Mouse (Mus musculus) hindbrain, postnatal 0 days (tissue): ENCODE results near the gene Pard6b. TPM values are rescaled to one million over a fixed set of nuclear protein-coding genes. Genes with fewer than 3 reads are reported as not detected.
"Not testable (repeated sequence)": the region's sequence is repeated elsewhere in the genome, so short reads cannot be mapped to it uniquely, and the experiment has no call there.

Experiments
- ATAC-seq: fragments of 200-750 bp; cut with Nextera tagmentation; 2 replicates; pipeline ENCODE4 v1.8.0; 2017; ENCODE audit warnings: mild to moderate bottlenecking, moderate TSS enrichment, moderate library complexity
- DNase-seq: peaks from one replicate; pipeline ENCODE4 v3.0.0-alpha.2; 2015; ENCODE audit warnings: low spot score
- H3K27ac ChIP-seq: fragments of 300-500 bp; sonication (generic); 2 replicates; pipeline ENCODE4 v1.5.1; 2014; ENCODE audit warnings: mild to moderate bottlenecking
- H3K27me3 ChIP-seq: fragments of 300-500 bp; sonication (generic); 2 replicates; pipeline ENCODE4 v1.6.1; 2014; ENCODE audit warnings: low read length, mixed read lengths; ENCODE audit not compliant: insufficient read depth
- H3K36me3 ChIP-seq: fragments of 300-500 bp; sonication (generic); 2 replicates; pipeline ENCODE4 v1.6.1; 2014; ENCODE audit warnings: low read length, mixed read lengths; ENCODE audit not compliant: insufficient read depth
- H3K4me1 ChIP-seq: fragments of 300-500 bp; sonication (generic); 2 replicates; pipeline ENCODE4 v1.6.1; 2014; ENCODE audit warnings: antibody characterized with exemption, low read length, mixed read lengths; ENCODE audit not compliant: insufficient read depth
- H3K4me2 ChIP-seq: fragments of 300-500 bp; sonication (generic); 2 replicates; pipeline ENCODE4 v1.6.1; 2014; ENCODE audit warnings: low read depth, mild to moderate bottlenecking, low read length, moderate library complexity, mixed read lengths
- H3K4me3 ChIP-seq: fragments of 300-500 bp; sonication (generic); 2 replicates; pipeline ENCODE4 v1.5.1; 2014; ENCODE audit warnings: low read length
- H3K9ac ChIP-seq: fragments of 300-500 bp; sonication (generic); replicated peaks from 2 replicates; pipeline ENCODE4 v1.6.1; 2014; ENCODE audit warnings: mild to moderate bottlenecking, low read length, moderate library complexity, mixed read lengths
- H3K9me3 ChIP-seq: fragments of 300-500 bp; sonication (generic); 2 replicates; pipeline ENCODE4 v1.6.1; 2016; ENCODE audit warnings: low read length, mixed read lengths
- CTCF ChIP-seq: IDR thresholded peaks from 2 replicates; pipeline ENCODE4 v1.5.1; 2016; ENCODE audit warnings: antibody characterized with exemption, control low read depth, low read depth
- WGBS: fragments of 180-500 bp; shearing (Covaris S2); extraction: QIAGEN DNeasy Blood & Tissue Kit; methylation state at CpG from one replicate; pipeline ENCODE4 v1.1.7; 2014; 5-methylcytosine and 5-hydroxymethylcytosine counted together
- polyA plus RNA-seq: library from polyadenylated mRNA; unstranded; fragments of >200 nt; fragmentation: Nextera tagmentation; extraction: Ambion mirVana; gene quantifications from 2 replicates; pipeline ENCODE4 v1.2.1, GENCODE M21; 2015
- total RNA-seq: library from RNA; depleted of rRNA; stranded (reverse); fragments of >200 nt; gene quantifications from 2 replicates; pipeline ENCODE4 v1.2.3, GENCODE M21; 2014

Gene Pard6b
- total and polyA plus RNA-seq, 2 experiments from 2014 or later, result 4.5 to 5.1 TPM

DNA sequence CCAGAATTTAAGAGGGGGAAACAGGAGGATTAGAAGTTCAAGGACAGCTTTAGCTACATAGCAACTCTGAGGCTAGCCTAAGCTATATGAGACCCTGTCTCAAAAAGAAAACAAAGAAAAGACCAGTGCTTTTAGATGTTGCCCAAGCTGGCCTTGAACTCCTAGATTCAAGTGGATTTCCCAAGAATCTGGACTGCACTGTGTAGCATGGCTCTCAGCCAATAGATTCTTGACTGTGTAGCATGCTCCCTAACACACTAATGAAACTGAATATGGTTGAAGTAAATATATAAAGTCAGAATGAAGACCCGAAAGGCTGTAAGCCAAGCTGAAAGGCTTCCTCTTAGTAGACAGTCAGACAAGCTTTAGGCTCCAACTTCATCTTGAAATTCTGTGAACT, 28.6 kb upstream of the Pard6b start:
- Histone ChIP-seq H3K9me3 (no peaks in the 10 kb centered on the region), H3K27ac (no peak overlapping the region), H3K4me2 (no peak overlapping the region), H3K9ac (no peak overlapping the region), H3K27me3 (peaks cover 30% of the 10 kb centered on the region), H3K4me3 (no peak overlapping the region), H3K4me1 (peaks cover 7% of the 10 kb centered on the region; the same call in 1 of the 2 replicates), H3K36me3 (no peaks in the 10 kb centered on the region)
- WGBS, result 94% methylated on average over 1 of the region's 1 CpGs
- no peak for TF ChIP-seq CTCF
- no peak for ATAC-seq
- DNase-seq, result no peak

DNA sequence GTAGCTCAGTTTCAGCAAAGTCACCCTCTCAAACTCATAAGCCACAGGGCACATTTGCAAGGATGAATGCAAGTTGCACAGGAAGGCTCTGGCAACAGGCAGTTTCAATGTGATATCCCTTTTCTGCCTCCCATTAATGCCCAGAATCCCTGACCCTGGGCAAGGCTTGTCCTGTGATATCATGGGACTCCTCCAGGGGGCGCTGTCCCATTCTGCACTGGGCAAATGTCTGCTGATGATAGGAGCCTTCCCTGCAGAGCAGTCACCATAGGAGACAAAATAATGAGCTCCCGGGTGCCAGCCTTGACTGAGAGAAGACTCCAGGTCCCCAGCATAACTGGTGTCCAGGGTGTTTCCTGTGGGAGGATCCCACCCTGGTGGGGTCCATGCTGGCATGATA, 28.1 kb upstream of the Pard6b start:
- H3K27ac ChIP-seq, result no peak overlapping the region
- no peak overlapping the region for H3K4me2 ChIP-seq
- no peak overlapping the region for H3K9ac ChIP-seq
- ATAC-seq (no peak), DNase-seq (peak; percentile 33)
- H3K4me1 ChIP-seq, result peaks cover 7% of the 10 kb centered on the region; the same call in 1 of the 2 replicates
- no peaks in the 10 kb centered on the region for H3K36me3 ChIP-seq
- peak; percentile 70 for TF ChIP-seq CTCF
- H3K4me3 ChIP-seq, result no peak overlapping the region
- peaks cover 30% of the 10 kb centered on the region for H3K27me3 ChIP-seq
- no peaks in the 10 kb centered on the region for H3K9me3 ChIP-seq
- 7% methylated on average over 2 of the region's 2 CpGs for WGBS

DNA sequence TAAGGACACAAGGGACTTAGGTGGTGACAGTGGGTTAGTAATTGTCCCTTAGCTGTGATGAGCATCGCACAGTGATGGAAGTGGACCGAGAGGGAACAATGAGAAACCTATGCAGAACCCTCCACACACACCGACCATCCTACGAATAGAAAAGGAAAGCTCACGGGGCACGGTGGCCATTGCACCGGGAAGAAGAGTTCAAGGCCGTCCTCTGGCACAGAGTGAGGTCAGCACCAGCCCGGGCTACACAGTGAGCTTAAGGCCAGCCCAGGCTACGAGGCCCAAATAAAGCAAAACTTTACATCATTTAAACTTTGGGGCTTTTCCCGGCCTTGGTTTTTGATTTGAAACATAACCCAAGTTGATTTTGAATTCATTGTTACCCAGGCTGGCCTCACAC, 26.7 kb upstream of the Pard6b start:
- H3K4me3 ChIP-seq, result no peak overlapping the region
- H3K27ac ChIP-seq, result no peak overlapping the region
- peaks cover 7% of the 10 kb centered on the region; the same call in 1 of the 2 replicates for H3K4me1 ChIP-seq
- DNase-seq (no peak), ATAC-seq (no peak)
- no peak for TF ChIP-seq CTCF
- peaks cover 25% of the 10 kb centered on the region for H3K27me3 ChIP-seq
- H3K4me2 ChIP-seq, result no peak overlapping the region
- no peaks in the 10 kb centered on the region for H3K36me3 ChIP-seq
- H3K9me3 ChIP-seq, result no peaks in the 10 kb centered on the region
- H3K9ac ChIP-seq, result no peak overlapping the region
- 89% methylated on average over 11 of the region's 11 CpGs for WGBS

DNA sequence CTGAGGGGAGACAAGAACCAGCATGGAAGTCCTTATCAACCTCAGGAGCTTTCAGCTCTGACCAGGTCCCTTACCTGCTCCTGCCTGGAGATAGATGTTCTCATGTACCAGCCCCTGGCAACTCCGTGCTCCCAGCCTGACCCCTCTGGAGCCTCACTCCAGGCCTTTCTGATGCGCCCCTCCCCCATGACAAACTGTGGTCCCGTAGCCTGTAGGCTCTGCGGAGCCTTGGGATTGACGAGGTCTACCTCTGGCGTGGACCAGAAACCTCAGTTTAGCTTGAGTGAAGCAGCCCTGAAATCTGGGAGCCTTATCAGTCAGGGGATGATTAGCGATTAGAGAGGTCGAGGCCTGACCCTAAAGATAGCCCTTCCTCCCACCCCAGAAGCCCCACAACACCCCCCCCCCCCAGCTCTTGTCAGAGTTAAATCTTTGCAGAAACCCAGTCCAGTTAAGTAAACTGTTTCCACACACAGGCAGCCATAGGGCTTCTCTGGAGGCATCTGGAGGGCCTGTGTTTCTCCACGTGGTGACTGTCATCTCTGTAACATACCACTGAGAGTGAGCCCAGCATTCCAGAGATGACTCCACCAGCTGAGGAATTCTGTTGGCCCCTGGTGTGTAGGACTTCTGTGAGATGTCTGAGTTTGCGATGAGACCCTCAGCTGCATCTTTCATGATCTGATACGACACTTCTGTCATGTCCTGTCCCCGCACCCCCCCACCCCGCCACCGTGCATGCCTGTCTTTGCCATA, 24.7 kb upstream of the Pard6b start:
- 47% methylated on average over 14 of the region's 14 CpGs for WGBS
- H3K4me1 ChIP-seq, result no peaks in the 10 kb centered on the region
- no peak for ATAC-seq
- H3K27ac ChIP-seq, result no peak overlapping the region
- no peak overlapping the region for H3K4me3 ChIP-seq
- no peak overlapping the region for H3K4me2 ChIP-seq
- H3K27me3 ChIP-seq, result peaks cover 9% of the 10 kb centered on the region
- no peaks in the 10 kb centered on the region for H3K9me3 ChIP-seq
- no peak for TF ChIP-seq CTCF
- H3K36me3 ChIP-seq, result no peaks in the 10 kb centered on the region
- DNase-seq, result no peak
- no peak overlapping the region for H3K9ac ChIP-seq

DNA sequence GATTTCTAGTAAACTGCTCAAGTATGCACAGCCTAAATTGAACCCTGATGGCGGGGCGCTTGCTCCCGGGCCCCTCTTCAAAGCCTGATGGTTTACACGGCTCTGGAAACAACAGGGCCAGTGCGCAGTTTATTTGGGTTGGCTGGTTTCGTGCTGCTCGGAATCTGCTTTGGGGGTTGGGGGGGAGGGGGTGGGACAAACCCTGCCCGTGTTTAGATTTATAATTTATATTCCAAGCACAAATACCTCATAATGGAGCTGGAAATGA, 24.2 kb upstream of the Pard6b start:
- no peaks in the 10 kb centered on the region for H3K36me3 ChIP-seq
- no peak overlapping the region for H3K4me2 ChIP-seq
- no peaks in the 10 kb centered on the region for H3K9me3 ChIP-seq
- peaks cover 4% of the 10 kb centered on the region; the same call in 1 of the 2 replicates for H3K27me3 ChIP-seq
- no peak overlapping the region for H3K27ac ChIP-seq
- no peak overlapping the region for H3K4me3 ChIP-seq
- DNase-seq (no peak), ATAC-seq (no peak)
- TF ChIP-seq CTCF, result no peak
- H3K9ac ChIP-seq, result no peak overlapping the region
- 54% methylated on average over 8 of the region's 8 CpGs for WGBS
- no peaks in the 10 kb centered on the region for H3K4me1 ChIP-seq

DNA sequence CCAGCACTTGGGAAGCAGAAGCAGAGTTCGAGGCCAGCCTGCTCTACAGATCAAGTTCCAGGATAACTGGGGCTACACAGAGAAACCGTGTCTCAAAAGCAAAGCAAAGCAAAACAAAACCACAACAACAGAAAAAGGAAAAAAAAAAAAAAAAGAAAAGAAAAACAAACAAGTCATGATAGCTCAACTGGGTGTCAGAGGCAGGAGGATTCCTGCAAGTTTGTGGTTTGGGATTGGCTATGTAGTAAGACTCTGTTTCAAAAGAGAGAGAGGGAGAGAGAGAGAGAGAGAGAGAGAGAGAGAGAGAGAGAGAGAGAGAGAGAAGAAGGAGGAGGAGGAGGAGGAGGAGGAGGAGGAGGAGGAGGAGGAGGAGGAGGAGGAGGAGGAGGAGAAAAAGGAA, 22.9 kb upstream of the Pard6b start:
- not testable (repeated sequence) for H3K9me3 ChIP-seq, H3K4me2 ChIP-seq
- 84% methylated on average over 2 of the region's 2 CpGs for WGBS

DNA sequence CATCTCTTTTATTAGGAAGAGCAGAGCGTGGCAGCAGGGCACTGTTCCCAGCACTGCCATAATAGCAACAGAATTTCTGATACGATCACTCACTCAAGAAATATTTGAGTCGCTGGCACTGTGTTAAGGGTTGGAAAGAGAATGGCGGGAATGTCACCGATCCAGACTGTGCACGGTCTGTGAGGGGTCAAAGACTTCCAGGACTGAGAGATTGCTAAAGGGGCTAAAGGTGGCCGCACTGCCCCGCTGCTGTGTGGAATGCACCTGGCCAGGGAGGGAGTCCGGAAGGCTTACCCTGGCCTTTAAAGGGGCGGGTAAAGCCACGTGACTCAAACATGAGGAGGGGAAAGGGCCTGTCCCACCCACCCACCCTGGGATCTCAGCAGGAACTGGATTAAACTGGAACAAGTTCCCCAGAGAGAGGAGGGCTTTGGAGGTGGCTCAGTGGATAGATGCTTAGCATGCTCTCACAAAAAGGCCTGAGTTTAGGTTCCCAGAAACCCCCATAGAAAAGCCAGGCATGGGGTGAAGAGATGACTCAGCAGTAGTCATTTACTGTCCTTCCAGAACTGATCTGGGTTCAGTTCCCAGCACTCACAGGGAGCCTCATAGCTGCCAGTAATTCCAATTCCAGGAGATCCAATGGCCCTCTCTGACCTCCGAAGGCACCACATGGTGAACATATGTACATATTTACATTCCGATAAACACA, 22.2 kb upstream of the Pard6b start:
- Histone ChIP-seq H3K27me3 (no peaks in the 10 kb centered on the region), H3K9me3 (no peaks in the 10 kb centered on the region), H3K27ac (no peak overlapping the region), H3K4me1 (no peaks in the 10 kb centered on the region), H3K4me2 (no peak overlapping the region), H3K9ac (no peak overlapping the region), H3K36me3 (no peaks in the 10 kb centered on the region), H3K4me3 (no peak overlapping the region)
- no peak for TF ChIP-seq CTCF
- WGBS, result 26% methylated on average over 13 of the region's 13 CpGs
- DNase-seq, result no peak
- no peak for ATAC-seq

More for the DNA sequence above, 22.9 kb upstream of the Pard6b start:
- H3K36me3 ChIP-seq, H3K4me1 ChIP-seq, ATAC-seq, H3K4me3 ChIP-seq, H3K27ac ChIP-seq, H3K27me3 ChIP-seq, H3K9ac ChIP-seq, DNase-seq: not testable (repeated sequence)
